Mouse (Mus musculus): ENCODE results near the gene Sin3a. TPM values are rescaled to one million over a fixed set of nuclear protein-coding genes. Genes with fewer than 3 reads are reported as not detected.
A peak's percentile ranks its signal among the peaks of the same experiment; 100 is the strongest.

Sin3a gene
- polyA plus RNA-seq (2015; fragmentation: Nextera tagmentation; extraction: Ambion mirVana): 27.5 and 27.6 TPM in 2 replicates

DNA sequence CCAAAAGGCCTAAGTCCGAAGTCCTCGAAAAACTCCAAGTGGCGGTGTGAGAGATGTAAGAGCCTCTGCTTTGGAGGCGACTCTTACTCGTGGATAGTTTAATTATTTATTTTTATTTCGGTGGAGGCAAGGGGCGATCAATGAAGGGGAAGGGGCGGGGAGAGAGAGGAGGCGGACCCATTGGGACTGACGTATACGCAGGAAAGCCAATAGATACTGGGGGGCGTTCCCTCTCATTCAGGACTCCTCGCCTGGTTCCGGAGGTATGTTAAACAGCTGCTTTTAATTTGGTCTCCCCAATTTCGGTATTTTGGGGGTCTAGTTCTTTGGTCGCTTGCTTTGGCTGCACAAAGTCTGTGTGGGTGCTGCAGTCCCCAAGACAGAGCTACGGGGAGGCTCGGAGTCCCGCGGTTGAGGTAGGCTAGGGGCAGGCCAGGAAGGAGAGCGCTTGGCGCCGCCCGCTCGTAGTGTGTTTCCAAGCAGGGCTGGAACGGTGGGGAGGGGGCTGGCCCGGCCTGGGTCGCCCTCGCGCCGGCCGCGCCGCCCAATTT lies at the start of gene Sin3a:
Gene Sin3a, plus strand, starts transcription at position 240 of the 551 bp plus-strand sequence.
- H3K4me2 ChIP-seq (ENCODE audit: low read depth, low read length): peak within 1 kb of the TSS; percentile 64
- H3K9me3 ChIP-seq (replicated peaks; ENCODE audit: control insufficient read depth, low read length): no peaks in the 10 kb centered on the region
- peaks cover 12% of the 10 kb centered on the region for H3K4me1 ChIP-seq (ENCODE audit: control insufficient read depth, insufficient read depth, low read length)
- ATAC-seq (ENCODE audit: insufficient read depth, low FRiP score): no peak
- H3K36me3 ChIP-seq (ENCODE audit: control insufficient read depth, insufficient read depth, low read length): no peaks in the 10 kb centered on the region
- peak within 1 kb of the TSS; percentile 99 for H3K4me3 ChIP-seq (replicated peaks; ENCODE audit: low read length)
- under 1% methylated on average over 34 of the region's 34 CpGs for WGBS
- H3K27me3 ChIP-seq (ENCODE audit: control insufficient read depth, insufficient read depth, low read length): no peaks in the 10 kb centered on the region
- H3K9ac ChIP-seq (ENCODE audit: low read length): peak within 1 kb of the TSS; percentile 86
- peak within 1 kb of the TSS; percentile 100 for H3K27ac ChIP-seq (ENCODE audit: low read length)

DNA sequence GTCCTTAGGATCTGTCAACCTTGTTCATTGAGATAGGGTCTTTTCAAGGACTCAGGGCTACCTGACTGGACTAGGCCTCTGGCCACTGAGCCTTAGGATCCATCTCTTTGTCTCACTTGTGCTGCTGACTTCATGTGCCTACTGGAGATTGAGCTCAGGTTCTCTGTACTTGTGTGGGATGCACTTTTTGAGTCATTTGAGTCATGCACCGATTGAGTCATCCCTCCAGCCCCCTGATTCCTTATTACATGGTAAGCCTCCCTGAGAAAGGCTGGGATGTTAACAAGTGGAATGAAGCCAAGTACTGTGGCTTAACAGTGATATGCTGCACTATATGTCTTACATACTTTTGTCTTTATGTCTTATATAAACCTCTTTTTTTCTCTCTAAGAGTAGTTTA lies 40.1 kb upstream of the Sin3a start:
- H3K4me1 ChIP-seq (ENCODE audit: control insufficient read depth, insufficient read depth, low read length): no peaks in the 10 kb centered on the region
- H3K27ac ChIP-seq (ENCODE audit: low read length): no peak overlapping the region
- H3K9ac ChIP-seq (ENCODE audit: low read length): no peak overlapping the region
- no peaks in the 10 kb centered on the region for H3K27me3 ChIP-seq (ENCODE audit: control insufficient read depth, insufficient read depth, low read length)
- H3K4me3 ChIP-seq (replicated peaks; ENCODE audit: low read length): no peak overlapping the region
- no peak for ATAC-seq (ENCODE audit: insufficient read depth, low FRiP score)
- peaks cover 14% of the 10 kb centered on the region for H3K36me3 ChIP-seq (ENCODE audit: control insufficient read depth, insufficient read depth, low read length)
- H3K9me3 ChIP-seq (replicated peaks; ENCODE audit: control insufficient read depth, low read length): no peaks in the 10 kb centered on the region
- 88% methylated on average over 1 of the region's 1 CpGs for WGBS
- H3K4me2 ChIP-seq (ENCODE audit: low read depth, low read length): no peak overlapping the region

GRCm38 (mm10) chr9:57056237-57056636 lies 15.6 kb upstream of the Sin3a start:
- no peaks in the 10 kb centered on the region for H3K4me1 ChIP-seq (ENCODE audit: control insufficient read depth, insufficient read depth, low read length)
- H3K27ac ChIP-seq (ENCODE audit: low read length): no peak overlapping the region
- H3K9ac ChIP-seq (ENCODE audit: low read length): no peak overlapping the region
- 78% methylated on average over 1 of the region's 1 CpGs for WGBS
- H3K4me3 ChIP-seq (replicated peaks; ENCODE audit: low read length): no peak overlapping the region
- no peak overlapping the region for H3K4me2 ChIP-seq (ENCODE audit: low read depth, low read length)
- no peaks in the 10 kb centered on the region for H3K9me3 ChIP-seq (replicated peaks; ENCODE audit: control insufficient read depth, low read length)
- H3K27me3 ChIP-seq (ENCODE audit: control insufficient read depth, insufficient read depth, low read length): no peaks in the 10 kb centered on the region
- H3K36me3 ChIP-seq (ENCODE audit: control insufficient read depth, insufficient read depth, low read length): no peaks in the 10 kb centered on the region
- no peak for ATAC-seq (ENCODE audit: insufficient read depth, low FRiP score)

DNA sequence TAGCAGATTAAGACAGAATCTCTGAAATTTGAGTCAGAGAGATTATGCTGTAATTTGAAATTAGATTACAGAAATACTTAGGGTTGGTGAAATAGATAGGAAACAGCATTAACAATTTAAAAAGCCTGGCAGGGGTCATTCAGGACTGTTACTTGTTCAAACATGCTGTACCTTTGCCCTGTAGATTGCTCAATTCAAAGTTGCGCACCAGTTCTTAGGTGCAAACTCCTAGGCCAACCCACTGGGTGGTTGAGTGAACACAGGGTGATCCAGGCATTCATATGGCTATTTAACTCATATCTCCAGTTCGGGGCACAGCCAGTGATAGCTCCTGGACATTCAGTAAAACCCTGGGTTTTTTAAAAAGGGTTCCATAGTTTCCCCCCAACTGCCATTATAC lies 7.7 kb upstream of the Sin3a start:
- H3K27me3 ChIP-seq (ENCODE audit: control insufficient read depth, insufficient read depth, low read length): no peaks in the 10 kb centered on the region
- no peaks in the 10 kb centered on the region for H3K4me1 ChIP-seq (ENCODE audit: control insufficient read depth, insufficient read depth, low read length)
- no peaks in the 10 kb centered on the region for H3K36me3 ChIP-seq (ENCODE audit: control insufficient read depth, insufficient read depth, low read length)
- H3K4me3 ChIP-seq (replicated peaks; ENCODE audit: low read length): no peak overlapping the region
- H3K9me3 ChIP-seq (replicated peaks; ENCODE audit: control insufficient read depth, low read length): no peaks in the 10 kb centered on the region
- 88% methylated on average over 2 of the region's 2 CpGs for WGBS
- H3K9ac ChIP-seq (ENCODE audit: low read length): no peak overlapping the region
- no peak overlapping the region for H3K4me2 ChIP-seq (ENCODE audit: low read depth, low read length)
- H3K27ac ChIP-seq (ENCODE audit: low read length): no peak overlapping the region
- ATAC-seq (ENCODE audit: insufficient read depth, low FRiP score): no peak

DNA sequence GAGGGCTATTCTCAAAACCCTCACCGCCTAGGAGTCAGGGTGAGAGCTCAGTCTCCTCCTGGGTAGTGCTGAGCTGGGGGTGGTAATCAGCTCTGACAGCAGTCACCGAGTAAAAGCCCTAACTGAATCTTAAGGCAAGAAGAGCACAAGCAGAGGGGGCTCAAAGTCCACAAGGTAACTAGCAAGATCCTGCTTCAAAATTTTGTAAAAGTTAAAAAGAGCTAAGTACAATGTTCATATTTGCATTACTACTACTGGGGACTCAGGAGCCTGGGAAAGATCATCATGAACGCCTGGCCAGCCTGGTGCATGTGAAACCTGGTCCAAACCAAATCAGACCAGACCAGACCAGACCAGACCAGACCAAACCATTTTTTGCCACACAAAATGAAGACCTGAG lies 3.6 kb upstream of the Sin3a start:
- no peak overlapping the region for H3K4me3 ChIP-seq (replicated peaks; ENCODE audit: low read length)
- H3K4me1 ChIP-seq (ENCODE audit: control insufficient read depth, insufficient read depth, low read length): 0 out of 2 replicates have a peak, but pooled peaks cover 3% of the 10 kb centered on the region
- H3K27me3 ChIP-seq (ENCODE audit: control insufficient read depth, insufficient read depth, low read length): no peaks in the 10 kb centered on the region
- no peak overlapping the region for H3K4me2 ChIP-seq (ENCODE audit: low read depth, low read length)
- no peaks in the 10 kb centered on the region for H3K9me3 ChIP-seq (replicated peaks; ENCODE audit: control insufficient read depth, low read length)
- no peaks in the 10 kb centered on the region for H3K36me3 ChIP-seq (ENCODE audit: control insufficient read depth, insufficient read depth, low read length)
- WGBS: 65% methylated on average over 3 of the region's 3 CpGs
- no peak for ATAC-seq (ENCODE audit: insufficient read depth, low FRiP score)
- no peak overlapping the region for H3K9ac ChIP-seq (ENCODE audit: low read length)
- H3K27ac ChIP-seq (ENCODE audit: low read length): no peak overlapping the region

- Histone ChIP-seq H3K27ac (ENCODE audit: low read length) (no peak overlapping the region), H3K4me3 (replicated peaks; ENCODE audit: low read length) (no peak overlapping the region), H3K27me3 (ENCODE audit: control insufficient read depth, insufficient read depth, low read length) (no peaks in the 10 kb centered on the region), H3K4me1 (ENCODE audit: control insufficient read depth, insufficient read depth, low read length) (peaks cover 12% of the 10 kb centered on the region), H3K4me2 (ENCODE audit: low read depth, low read length) (no peak overlapping the region), H3K36me3 (ENCODE audit: control insufficient read depth, insufficient read depth, low read length) (no peaks in the 10 kb centered on the region), H3K9me3 (replicated peaks; ENCODE audit: control insufficient read depth, low read length) (no peaks in the 10 kb centered on the region), H3K9ac (ENCODE audit: low read length) (0 out of 2 replicates have a peak overlapping the region, but pooled peaks have one; percentile 3)
- no peak for ATAC-seq (ENCODE audit: insufficient read depth, low FRiP score)
- WGBS: 60% methylated on average over 1 of the region's 1 CpGs
Measured at GRCm38 (mm10) chr9:57070262-57070661, 1.6 kb upstream of the Sin3a start.

- peaks cover 12% of the 10 kb centered on the region for H3K4me1 ChIP-seq (ENCODE audit: control insufficient read depth, insufficient read depth, low read length)
- peak overlapping the region; percentile 36 for H3K27ac ChIP-seq (ENCODE audit: low read length)
- H3K4me3 ChIP-seq (replicated peaks; ENCODE audit: low read length): peak overlapping the region; percentile 99
- no peaks in the 10 kb centered on the region for H3K27me3 ChIP-seq (ENCODE audit: control insufficient read depth, insufficient read depth, low read length)
- peak overlapping the region; percentile 86 for H3K9ac ChIP-seq (ENCODE audit: low read length)
- H3K9me3 ChIP-seq (replicated peaks; ENCODE audit: control insufficient read depth, low read length): no peaks in the 10 kb centered on the region
- no peaks in the 10 kb centered on the region for H3K36me3 ChIP-seq (ENCODE audit: control insufficient read depth, insufficient read depth, low read length)
- no peak for ATAC-seq (ENCODE audit: insufficient read depth, low FRiP score)
- 12% methylated on average over 5 of the region's 5 CpGs for WGBS
- H3K4me2 ChIP-seq (ENCODE audit: low read depth, low read length): peak overlapping the region; percentile 64
Measured at GRCm38 (mm10) chr9:57070800-57071545, 867 bp upstream of the Sin3a start.

GRCm38 (mm10) chr9:57072526-57072988 lies 717 bp downstream of the Sin3a start:
- Histone ChIP-seq H3K9ac (ENCODE audit: low read length) (peak overlapping the region; percentile 86), H3K4me1 (ENCODE audit: control insufficient read depth, insufficient read depth, low read length) (peaks cover 15% of the 10 kb centered on the region), H3K36me3 (ENCODE audit: control insufficient read depth, insufficient read depth, low read length) (no peaks in the 10 kb centered on the region), H3K4me3 (replicated peaks; ENCODE audit: low read length) (peak overlapping the region; percentile 99), H3K4me2 (ENCODE audit: low read depth, low read length) (peak overlapping the region; percentile 64), H3K27me3 (ENCODE audit: control insufficient read depth, insufficient read depth, low read length) (no peaks in the 10 kb centered on the region), H3K9me3 (replicated peaks; ENCODE audit: control insufficient read depth, low read length) (no peaks in the 10 kb centered on the region), H3K27ac (ENCODE audit: low read length) (peak overlapping the region; percentile 100)
- ATAC-seq (ENCODE audit: insufficient read depth, low FRiP score): no peak
- WGBS: 0% methylated on average over 40 of the region's 40 CpGs

DNA sequence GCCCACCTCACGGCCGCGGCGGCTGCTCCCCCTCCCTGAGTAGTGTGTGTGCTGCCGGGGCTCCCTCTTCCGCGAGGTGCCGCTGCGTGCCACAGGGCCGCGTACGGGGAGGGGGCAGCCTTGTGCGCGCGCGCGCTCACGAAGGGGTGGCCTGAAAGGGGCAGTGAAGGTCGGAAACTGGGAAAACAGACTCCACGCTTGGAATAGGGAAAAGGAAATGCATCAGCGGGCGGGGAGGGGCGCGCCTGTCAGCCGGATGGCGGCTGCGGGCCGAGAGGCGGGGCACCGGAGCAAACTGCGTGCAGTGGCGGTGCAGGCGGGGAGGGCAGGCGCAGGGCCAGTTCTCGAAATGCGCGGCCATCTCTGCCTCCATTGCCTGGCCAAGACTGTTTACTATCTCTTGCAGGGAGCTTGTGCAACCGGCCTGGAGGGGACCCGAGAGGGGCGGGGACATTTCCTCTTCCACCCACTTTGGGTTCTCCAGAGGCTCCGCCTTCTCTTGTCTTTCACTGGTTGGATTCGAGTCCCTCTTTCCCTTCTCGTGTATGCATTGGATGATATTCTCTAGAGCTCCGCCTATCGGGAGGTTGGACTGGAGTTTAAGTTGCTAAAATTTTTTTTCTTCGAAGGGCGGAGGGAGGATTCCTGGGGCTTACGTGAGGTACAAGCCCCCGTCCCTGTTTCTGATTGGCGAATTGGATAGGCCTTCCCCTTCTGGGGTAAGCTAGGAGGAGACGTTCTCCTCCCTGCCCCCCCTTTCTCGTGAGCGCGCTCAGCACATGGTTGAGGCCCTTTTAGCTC lies 1.3 kb downstream of the Sin3a start:
- Histone ChIP-seq H3K4me3 (replicated peaks; ENCODE audit: low read length) (peak overlapping the region; percentile 99), H3K4me2 (ENCODE audit: low read depth, low read length) (peak overlapping the region; percentile 99), H3K27me3 (ENCODE audit: control insufficient read depth, insufficient read depth, low read length) (no peaks in the 10 kb centered on the region), H3K36me3 (ENCODE audit: control insufficient read depth, insufficient read depth, low read length) (no peaks in the 10 kb centered on the region), H3K4me1 (ENCODE audit: control insufficient read depth, insufficient read depth, low read length) (peaks cover 17% of the 10 kb centered on the region), H3K9me3 (replicated peaks; ENCODE audit: control insufficient read depth, low read length) (no peaks in the 10 kb centered on the region), H3K27ac (ENCODE audit: low read length) (peak overlapping the region; percentile 100), H3K9ac (ENCODE audit: low read length) (peak overlapping the region; percentile 86)
- WGBS: under 1% methylated on average over 54 of the region's 54 CpGs
- peak; percentile 80 for ATAC-seq (ENCODE audit: insufficient read depth, low FRiP score)

Measured in stomach, embryonic 16.5 days (tissue).